Mouse (Mus musculus) ES-Bruce4 (cell line): ENCODE data around the gene Endog.

Source experiments
- CTCF ChIP-seq: IDR thresholded peaks from one replicate; pipeline ENCODE4 v1.8.1; 2011; ENCODE audit warnings: low read depth, low read length
- EP300 ChIP-seq: IDR thresholded peaks from 2 replicates; pipeline ENCODE4 v1.6.1; 2011; ENCODE audit warnings: low read depth, low read length; ENCODE audit not compliant: insufficient read depth

DNA sequence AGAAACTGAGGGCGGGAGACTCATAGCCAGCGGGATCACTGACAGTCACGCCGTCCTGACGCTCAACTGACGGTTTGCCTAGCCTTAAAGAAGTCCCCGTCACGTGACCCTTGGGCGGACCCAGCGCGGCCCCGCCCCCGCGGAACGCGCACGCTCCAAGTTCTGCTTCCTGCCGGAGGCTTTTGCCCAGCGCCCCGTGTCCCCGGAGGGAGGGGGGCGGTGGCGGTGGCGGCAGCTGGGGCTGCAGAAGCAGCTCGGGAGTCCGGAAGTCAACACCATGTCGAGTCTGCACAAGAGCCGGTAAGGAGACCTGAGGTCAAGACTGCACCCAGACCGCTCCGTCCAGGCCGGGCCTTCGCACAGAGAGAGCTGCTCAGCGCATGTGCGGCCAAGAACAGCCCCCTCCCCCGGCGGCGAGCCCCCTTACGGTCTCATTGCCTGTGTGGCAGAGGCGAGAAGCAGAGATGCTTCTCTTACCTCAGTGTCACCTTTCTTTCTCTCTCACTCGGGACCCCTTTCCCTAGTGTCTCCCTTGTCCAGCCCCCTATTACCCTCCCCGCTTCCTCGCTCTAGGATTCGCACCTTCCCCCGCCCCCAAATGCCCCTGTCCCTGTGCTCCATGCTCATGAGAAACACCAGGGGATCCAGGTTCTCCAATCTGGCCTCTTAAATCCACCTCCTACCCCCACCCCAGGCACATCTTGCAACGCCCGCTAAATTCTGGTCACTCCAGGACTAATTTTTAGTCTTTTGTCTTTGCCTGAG is 37.5 kb upstream of the Endog start, which contains the start of gene Tbc1d13:
- TF ChIP-seq CTCF (no peak), EP300 (peak; percentile 93)
